Comparison of ENCODE assay signal across 15 mouse cellular contexts in the genomic region with DNA sequence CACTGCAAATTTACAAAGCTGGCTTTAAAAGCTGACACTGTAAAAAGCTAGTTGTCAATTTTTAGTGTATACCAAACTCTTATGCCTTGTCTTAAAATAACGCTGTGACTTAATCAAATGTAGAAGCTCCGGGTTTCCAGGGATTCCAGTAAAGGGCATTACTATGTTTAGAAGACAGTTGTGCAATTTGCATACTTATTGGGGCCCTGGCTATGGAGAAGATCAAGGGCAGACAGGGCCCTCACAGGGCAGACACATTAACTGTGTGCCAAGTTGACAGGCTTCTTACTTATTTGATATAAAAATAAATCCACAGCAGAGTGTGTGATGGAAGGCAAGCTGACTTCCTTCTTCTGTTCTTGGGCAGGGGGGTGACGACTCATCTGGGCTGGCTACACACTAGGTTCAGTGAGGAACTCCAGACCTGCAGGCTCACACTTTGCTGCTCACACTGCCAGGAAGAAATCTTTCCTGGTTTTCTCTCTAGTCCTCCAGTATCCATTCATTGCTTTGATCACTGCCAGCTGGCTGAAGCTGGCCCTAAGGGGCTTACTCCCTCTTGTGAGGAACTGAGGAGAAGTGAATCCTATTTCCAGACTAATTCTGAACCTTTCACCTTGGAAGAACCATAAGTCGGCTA.
DNase-seq lines count a peak whose midpoint lies in the region; ATAC-seq and TF ChIP-seq lines count a peak whose summit lies in the region.
"Had no signal": no experiment of that assay in that cellular context is flagged by ENCODE, and none has a peak within 500 bp of the region (broad histone marks: within the 10 kb centered on the region; RNA-seq: fewer than 3 reads in every experiment).

No protein-coding gene starts in this region.

- TF ChIP-seq POLR2A in bone marrow macrophage, adult 2 months (IDR thresholded peaks at IDR 0.05; ENCODE audit: borderline replicate concordance, low read depth, low read length): no peak

- no peaks in the 10 kb centered on the region for H3K36me3 ChIP-seq in hindbrain, embryonic 15.5 days
- H3K36me3 ChIP-seq in hindbrain, embryonic 10.5 days: no peaks in the 10 kb centered on the region
- no peaks in the 10 kb centered on the region for H3K36me3 ChIP-seq in midbrain, embryonic 16.5 days (ENCODE audit: control insufficient read depth, insufficient read depth, low read length)
- H3K36me3 ChIP-seq: limb, embryonic 15.5 days; neural tube, embryonic 12.5 days had no signal

- no peak overlapping the region for H3K4me2 ChIP-seq in hindbrain, embryonic 15.5 days
- H3K4me2 ChIP-seq in midbrain, embryonic 16.5 days (ENCODE audit: low read length): no peak overlapping the region
- H3K4me2 ChIP-seq: limb, embryonic 15.5 days; neural tube, embryonic 12.5 days had no signal

- H3K9me3 ChIP-seq in hindbrain, embryonic 15.5 days: no peaks in the 10 kb centered on the region
- H3K9me3 ChIP-seq in hindbrain, embryonic 10.5 days: no peaks in the 10 kb centered on the region
- no peaks in the 10 kb centered on the region for H3K9me3 ChIP-seq in midbrain, embryonic 16.5 days (replicated peaks; ENCODE audit: control insufficient read depth, low read length, poor library complexity, severe bottlenecking)
- H3K9me3 ChIP-seq: limb, embryonic 15.5 days; neural tube, embryonic 12.5 days had no signal

- H3K27me3 ChIP-seq in hindbrain, embryonic 15.5 days: no peaks in the 10 kb centered on the region
- no peaks in the 10 kb centered on the region for H3K27me3 ChIP-seq in hindbrain, embryonic 10.5 days (ENCODE audit: insufficient read depth, poor library complexity, severe bottlenecking)
- H3K27me3 ChIP-seq in midbrain, embryonic 16.5 days (ENCODE audit: control insufficient read depth, insufficient read depth, low read depth, low read length): no peaks in the 10 kb centered on the region
- H3K27me3 ChIP-seq: limb, embryonic 15.5 days; neural tube, embryonic 12.5 days had no signal

- no peak overlapping the region for H3K9ac ChIP-seq in hindbrain, embryonic 15.5 days
- no peak overlapping the region for H3K9ac ChIP-seq in midbrain, embryonic 16.5 days (ENCODE audit: low read depth, low read length)
- H3K9ac ChIP-seq: limb, embryonic 15.5 days; neural tube, embryonic 12.5 days had no signal

- peak overlapping the region; percentile 63 for H3K27ac ChIP-seq in hindbrain, embryonic 15.5 days (replicated peaks)
- H3K27ac ChIP-seq in hindbrain, embryonic 10.5 days: no peak overlapping the region
- peak overlapping the region; percentile 36 for H3K27ac ChIP-seq in bone marrow macrophage, adult 2 months (ENCODE audit: insufficient read depth, low read depth, low read length)
- H3K27ac ChIP-seq in midbrain, embryonic 16.5 days (ENCODE audit: low read length): peak overlapping the region; percentile 50; the same call in 1 of the 2 replicates
- H3K27ac ChIP-seq: limb, embryonic 15.5 days; neural tube, embryonic 12.5 days had no signal

- no peak overlapping the region for H3K4me3 ChIP-seq in hindbrain, embryonic 15.5 days
- H3K4me3 ChIP-seq in hindbrain, embryonic 10.5 days: no peak overlapping the region
- no peak overlapping the region for H3K4me3 ChIP-seq in bone marrow macrophage, adult 2 months (ENCODE audit: insufficient read depth, low read length)
- H3K4me3 ChIP-seq in midbrain, embryonic 16.5 days (ENCODE audit: low read depth, low read length): no peak overlapping the region
- H3K4me3 ChIP-seq: erythroblast, embryonic 14.5 days; limb, embryonic 15.5 days; neural tube, embryonic 12.5 days had no signal

- whole genome bisulfite sequencing in hindbrain, embryonic 15.5 days: 28% methylated on average over 4 of the region's 4 CpGs
- 63% methylated on average over 4 of the region's 4 CpGs for WGBS in hindbrain, embryonic 10.5 days
- 36% methylated on average over 4 of the region's 4 CpGs for WGBS in midbrain, embryonic 16.5 days

- no peak for ATAC-seq in hindbrain, embryonic 15.5 days (ENCODE audit: low FRiP score, low read depth)
- ATAC-seq in midbrain, embryonic 16.5 days: 0 out of 2 replicates have a peak, but pooled peaks have one; percentile 17

- peak; percentile 59 for DNase-seq in adrenal gland, adult 2 months
- no peak for DNase-seq in adrenal gland, postnatal 4 days (ENCODE audit: low spot score in 2 of 2)
- DNase-seq in hindbrain, embryonic 10.5 days (ENCODE audit: low spot score): no peak
- no peak for DNase-seq in thymus, postnatal 25 days
- DNase-seq in cerebellum, adult 8-10 months: no peak
- DNase-seq: cerebellum, postnatal 36 days; gastrocnemius, postnatal 36 days; kidney, adult 8-10 months; thymus, postnatal 14 days had no signal

- no peak for TF ChIP-seq CTCF in bone marrow macrophage, adult 2 months (IDR thresholded peaks at IDR 0.05; ENCODE audit: low read depth, low read length)

- H3K4me1 ChIP-seq in hindbrain, embryonic 15.5 days (replicated peaks): peaks cover 23% of the 10 kb centered on the region
- H3K4me1 ChIP-seq in hindbrain, embryonic 10.5 days (replicated peaks): peaks cover 49% of the 10 kb centered on the region
- peaks cover 18% of the 10 kb centered on the region for H3K4me1 ChIP-seq in bone marrow macrophage, adult 2 months (ENCODE audit: control insufficient read depth, insufficient read depth, low read length)
- peaks cover 12% of the 10 kb centered on the region for H3K4me1 ChIP-seq in midbrain, embryonic 16.5 days (ENCODE audit: control insufficient read depth, insufficient read depth, low read length)
